Comparison of ENCODE assay signal across 9 mouse cellular contexts in genomic region chr10:63089758-63090571, GRCm38 (mm10). TPM values are rescaled to one million over a fixed set of nuclear protein-coding genes. Genes with fewer than 3 reads are reported as not detected.
DNase-seq lines count a peak whose midpoint lies in the region; ATAC-seq lines count a peak whose summit lies in the region.
"Had no signal": no experiment of that assay in that cellular context is flagged by ENCODE, and none has a peak within 500 bp of the region (broad histone marks: within the 10 kb centered on the region; RNA-seq: fewer than 3 reads in every experiment).

No protein-coding gene starts in this region.

- H3K4me1 ChIP-seq in brown adipose tissue, adult 24 weeks (ENCODE audit: control insufficient read depth, insufficient read depth, insufficient read length, low read length): no peaks in the 10 kb centered on the region
- no peaks in the 10 kb centered on the region for H3K4me1 ChIP-seq in intestine, embryonic 14.5 days (replicated peaks; ENCODE audit: control insufficient read depth, insufficient read depth, low read length)
- peaks cover 12% of the 10 kb centered on the region for H3K4me1 ChIP-seq in midbrain, embryonic 15.5 days

- peak; percentile 9 to 14 for DNase-seq in layer of hippocampus, postnatal 14 days (ENCODE audit: low spot score in 2 of 2)
- DNase-seq in layer of hippocampus, postnatal 36 days: no peak
- DNase-seq in embryo, embryonic 9.5 days (ENCODE audit: extremely low spot score): peak; percentile 20
- peak; percentile 55 for DNase-seq in intestine, embryonic 14.5 days (ENCODE audit: low spot score)
- DNase-seq in testis, postnatal 14 days (ENCODE audit: low spot score): no peak
- no peak for DNase-seq in urinary bladder, postnatal 10 days (ENCODE audit: low spot score)

- H3K27me3 ChIP-seq in intestine, embryonic 14.5 days (replicated peaks; ENCODE audit: control insufficient read depth, insufficient read depth, low read length): no peaks in the 10 kb centered on the region
- no peaks in the 10 kb centered on the region for H3K27me3 ChIP-seq in midbrain, embryonic 15.5 days (replicated peaks)

- no peaks in the 10 kb centered on the region for H3K36me3 ChIP-seq in intestine, embryonic 14.5 days (ENCODE audit: control insufficient read depth, insufficient read depth, low read length)
- no peaks in the 10 kb centered on the region for H3K36me3 ChIP-seq in midbrain, embryonic 15.5 days (replicated peaks)

- H3K4me2 ChIP-seq in intestine, embryonic 14.5 days (ENCODE audit: low read length): peak overlapping the region; percentile 51
- peak overlapping the region; percentile 48 for H3K4me2 ChIP-seq in midbrain, embryonic 15.5 days

- H3K9me3 ChIP-seq in intestine, embryonic 14.5 days (ENCODE audit: control insufficient read depth, low read length): no peaks in the 10 kb centered on the region
- H3K9me3 ChIP-seq in midbrain, embryonic 15.5 days: no peaks in the 10 kb centered on the region

- H3K4me3 ChIP-seq in brown adipose tissue, adult 24 weeks (ENCODE audit: insufficient read depth, low read depth, low read length): peak overlapping the region; percentile 44
- H3K4me3 ChIP-seq in intestine, embryonic 14.5 days (ENCODE audit: low read depth, low read length): peak overlapping the region; percentile 30
- peak overlapping the region; percentile 27 for H3K4me3 ChIP-seq in midbrain, embryonic 15.5 days

- no peak overlapping the region for H3K27ac ChIP-seq in brown adipose tissue, adult 24 weeks (replicated peaks; ENCODE audit: low read depth, low read length)
- H3K27ac ChIP-seq in intestine, embryonic 14.5 days (ENCODE audit: low read depth): no peak overlapping the region
- H3K27ac ChIP-seq in midbrain, embryonic 15.5 days: no peak overlapping the region

- peak overlapping the region; percentile 32; the same call in 1 of the 2 replicates for H3K9ac ChIP-seq in intestine, embryonic 14.5 days (ENCODE audit: low read length)
- H3K9ac ChIP-seq in midbrain, embryonic 15.5 days: no peak overlapping the region

- 7% methylated on average over 26 of the region's 26 CpGs for WGBS in intestine, embryonic 14.5 days
- WGBS in midbrain, embryonic 15.5 days: 2% methylated on average over 26 of the region's 26 CpGs

- no peak for ATAC-seq in intestine, embryonic 14.5 days (replicated peaks; ENCODE audit: low FRiP score, low TSS enrichment, low read depth)
- ATAC-seq in midbrain, embryonic 15.5 days (replicated peaks): no peak

RNA-seq across cellular contexts. Expression of gene Atoh7, which starts 9.5 kb away (rescaled TPM):
- total RNA-seq in layer of hippocampus, postnatal 14 days (2021): 1 to 10 TPM; 1.3 to 2.7 TPM
- 1 to 10 TPM; 1.6 to 2.5 TPM for total RNA-seq in layer of hippocampus, postnatal 36 days (2021)
- polyA plus RNA-seq in brown adipose tissue, adult 24 weeks (2012; ENCODE audit: insufficient read depth, insufficient read length, missing spikeins): not detected in 2 replicates
- 0.11 TPM in 1 of 2 replicates, not detected in the other for polyA plus RNA-seq in intestine, embryonic 14.5 days (2014; fragmentation: Nextera tagmentation; extraction: Ambion mirVana)
- 2.2 and 2.6 TPM in 2 replicates for polyA plus RNA-seq in midbrain, embryonic 15.5 days (2015; fragmentation: Nextera tagmentation; extraction: Ambion mirVana)
- polyA plus RNA-seq: large intestine, adult 2 months had no signal

RNA-seq across cellular contexts. Expression of gene Pbld1, which starts 30.0 kb away (rescaled TPM):
- under 1 TPM; 0.21 to 0.48 TPM for total RNA-seq in layer of hippocampus, postnatal 14 days (2021)
- total RNA-seq in layer of hippocampus, postnatal 36 days (2021): 1 to 10 TPM in 1 of 2 experiments, under 1 TPM in 1; 0.30 to 1.1 TPM
- polyA plus RNA-seq in brown adipose tissue, adult 24 weeks (2012; ENCODE audit: insufficient read depth, insufficient read length, missing spikeins): 5.3 TPM in 2 replicates
- 0.95 and 1.8 TPM in 2 replicates for polyA plus RNA-seq in intestine, embryonic 14.5 days (2014; fragmentation: Nextera tagmentation; extraction: Ambion mirVana)
- 0.98 and 1.3 TPM in 2 replicates for polyA plus RNA-seq in midbrain, embryonic 15.5 days (2015; fragmentation: Nextera tagmentation; extraction: Ambion mirVana)

Comparison
In these comparisons a context has a peak if more than half of its experiments do, and no peak if none do; other contexts are left out.
1. DNase-seq: peak in layer of hippocampus, postnatal 14 days (2 of 2), embryo, embryonic 9.5 days (single experiment) and intestine, embryonic 14.5 days (single experiment); none in layer of hippocampus, postnatal 36 days (0 of 2), testis, postnatal 14 days (single experiment) and urinary bladder, postnatal 10 days (single experiment).
2. Peak in every context shown above with its lines, with median percentiles within 50 percentile points of each other: H3K4me3 ChIP-seq.